Mouse (Mus musculus) brain, adult 2 months (tissue): ENCODE data around the gene Gm5416.
"Not testable (repeated sequence)": the region's sequence is repeated elsewhere in the genome, so short reads cannot be mapped to it uniquely, and the experiment has no call there.

Source experiments
- DNase-seq: peaks from one replicate; pipeline ENCODE4 v3.0.0; 2011; ENCODE audit warnings: low read depth, low spot score

Gm5416 gene

GRCm38 (mm10) chr16:36209967-36210453 is at the start of gene Gm5416:
Gm5416 (plus strand) TSS chr16:36210403.
- no peak for DNase-seq

- DNase-seq: not testable (repeated sequence)
Observed at GRCm38 (mm10) chr16:36167841-36168240, 42.4 kb upstream of the Gm5416 start.

GRCm38 (mm10) chr16:36176108-36176507 is 34.1 kb upstream of the Gm5416 start:
- no peak for DNase-seq

GRCm38 (mm10) chr16:36179910-36180309 is 30.3 kb upstream of the Gm5416 start:
- no peak for DNase-seq

- not testable (repeated sequence) for DNase-seq
Observed at GRCm38 (mm10) chr16:36183912-36184311, 26.3 kb upstream of the Gm5416 start, which contains the start of gene Gm5483. Gm5483 (plus strand) TSS chr16:36184212.

GRCm38 (mm10) chr16:36199226-36199625 is 11.0 kb upstream of the Gm5416 start:
- no peak for DNase-seq

GRCm38 (mm10) chr16:36203846-36204245 is 6.4 kb upstream of the Gm5416 start:
- peak; percentile 6 for DNase-seq

- not testable (repeated sequence) for DNase-seq
Observed at GRCm38 (mm10) chr16:36205684-36206083, 4.5 kb upstream of the Gm5416 start.

GRCm38 (mm10) chr16:36221168-36221567 is 11.0 kb downstream of the Gm5416 start, which contains the start of gene 2010005H15Rik:
2010005H15Rik (plus strand) TSS chr16:36221468.
- not testable (repeated sequence) for DNase-seq

- not testable (repeated sequence) for DNase-seq
Observed at GRCm38 (mm10) chr16:36260585-36260984, 50.4 kb downstream of the Gm5416 start.
